Mouse (Mus musculus) MEL (cell line): Measurements from ENCODE around the gene Kirrel2. TPM values are rescaled to one million over a fixed set of nuclear protein-coding genes. Genes with fewer than 3 reads are reported as not detected.
A peak's percentile ranks its signal among the peaks of the same experiment; 100 is the strongest.
"Not testable (repeated sequence)": the region's sequence is repeated elsewhere in the genome, so short reads cannot be mapped to it uniquely, and the experiment has no call there.

Experiments used
- DNase-seq: peaks from one replicate; pipeline ENCODE4 v3.0.0; 2011; ENCODE audit warnings: low read depth, low spot score
- H3K27ac ChIP-seq: 2 replicates; pipeline ENCODE4 v1.5.1; 2012; ENCODE audit warnings: low read depth, mild to moderate bottlenecking, control low read depth, low read length, moderate library complexity; ENCODE audit not compliant: control insufficient read depth
- H3K27me3 ChIP-seq, 2 experiments: fragments of 150-350 bp in 1 of 2; sonication (generic) in 1 of 2; 2 replicates each; pipeline ENCODE4 v1.6.1; 2012; ENCODE audit warnings: low read length in 2 of 2, mild to moderate bottlenecking in 2 of 2, improper control_type of control experiment in 1 of 2, moderate library complexity in 1 of 2; ENCODE audit not compliant: insufficient read depth in 2 of 2, control insufficient read depth in 1 of 2
- H3K36me3 ChIP-seq, 2 experiments: 2 replicates each; pipeline ENCODE4 v1.6.1; 2012 to 2014; ENCODE audit warnings: low read length in 2 of 2, improper control_type of control experiment in 1 of 2, inconsistent platforms in 1 of 2, mild to moderate bottlenecking in 1 of 2; ENCODE audit not compliant: insufficient read depth in 2 of 2, control insufficient read depth in 1 of 2
- H3K4me1 ChIP-seq, 2 experiments: fragments of 150-350 bp in 1 of 2; sonication (generic) in 1 of 2; 2 replicates each; pipeline ENCODE4 v1.6.1; 2012; ENCODE audit warnings: low read length in 2 of 2, improper control_type of control experiment in 1 of 2, mild to moderate bottlenecking in 1 of 2; ENCODE audit not compliant: insufficient read depth in 2 of 2, control insufficient read depth in 1 of 2
- H3K4me3 ChIP-seq, 2 experiments: fragments of 150-350 bp in 1 of 2; sonication (generic) in 1 of 2; 2 replicates each; pipeline ENCODE4 v1.5.1; 2012; ENCODE audit warnings: low read depth in 2 of 2, low read length in 2 of 2, mild to moderate bottlenecking in 2 of 2, moderate library complexity in 2 of 2, control low read depth in 1 of 2, improper control_type of control experiment in 1 of 2; ENCODE audit not compliant: control insufficient read depth in 1 of 2, insufficient read depth in 1 of 2
- H3K79me2 ChIP-seq: 2 replicates; pipeline ENCODE4 v1.6.1; 2012; ENCODE audit warnings: mild to moderate bottlenecking, low read length, moderate library complexity; ENCODE audit not compliant: control insufficient read depth, poor library complexity, insufficient read depth
- H3K9ac ChIP-seq: 2 replicates; pipeline ENCODE4 v1.6.1; 2012; ENCODE audit warnings: low read depth, mild to moderate bottlenecking, control low read depth, low read length, moderate library complexity; ENCODE audit not compliant: control insufficient read depth, poor library complexity, severe bottlenecking
- H3K9me3 ChIP-seq: fragments of 150-350 bp; sonication (generic); replicated peaks from 2 replicates; pipeline ENCODE4 v1.6.1; 2012; ENCODE audit warnings: mild to moderate bottlenecking, low read length, improper control_type of control experiment, moderate library complexity; ENCODE audit not compliant: insufficient read depth
- BHLHE40 ChIP-seq: IDR thresholded peaks from 2 replicates; pipeline ENCODE4 v1.6.1; 2012; ENCODE audit warnings: low read depth, mild to moderate bottlenecking, inconsistent platforms, low read length, improper control_type of control experiment, borderline replicate concordance
- CHD1 ChIP-seq: IDR thresholded peaks from 2 replicates; pipeline ENCODE4 v1.6.1; 2012; ENCODE audit warnings: low read depth, mild to moderate bottlenecking, inconsistent platforms, low read length, improper control_type of control experiment
- CHD2 ChIP-seq: IDR thresholded peaks from 2 replicates; pipeline ENCODE4 v1.6.1; 2011; ENCODE audit warnings: low read length, improper control_type of control experiment
- CTCF ChIP-seq, 3 experiments: IDR thresholded peaks in 2 of 3; conservative IDR thresholded peaks in 1 of 3; 2 replicates each; pipeline ENCODE4 v1.5.1; 2011 to 2012; ENCODE audit warnings: low read length in 3 of 3, low read depth in 2 of 3, mild to moderate bottlenecking in 2 of 3, improper control_type of control experiment in 1 of 3, inconsistent platforms in 1 of 3, mixed read lengths in 1 of 3, moderate library complexity in 1 of 3; ENCODE audit not compliant: control insufficient read depth in 1 of 3, insufficient read depth in 1 of 3, poor library complexity in 1 of 3, severe bottlenecking in 1 of 3
- E2F4 ChIP-seq: IDR thresholded peaks from 2 replicates; pipeline ENCODE4 v1.6.1; 2011; ENCODE audit warnings: low read depth, low read length, improper control_type of control experiment, borderline replicate concordance
- MAFK ChIP-seq: IDR thresholded peaks from 2 replicates; pipeline ENCODE4 v1.6.1; 2011; ENCODE audit warnings: low read depth, mild to moderate bottlenecking, low read length, improper control_type of control experiment, borderline replicate concordance
- MAX ChIP-seq: IDR thresholded peaks from 2 replicates; pipeline ENCODE4 v1.6.1; 2011; ENCODE audit warnings: low read length, improper control_type of control experiment
- MAZ ChIP-seq: IDR thresholded peaks from 2 replicates; pipeline ENCODE4 v1.6.1; 2012; ENCODE audit warnings: low read depth, mild to moderate bottlenecking, inconsistent platforms, low read length, improper control_type of control experiment
- MEF2A ChIP-seq: IDR thresholded peaks from 2 replicates; pipeline ENCODE4 v1.6.1; 2014; ENCODE audit warnings: low read depth, mild to moderate bottlenecking, inconsistent platforms, low read length, improper control_type of control experiment; ENCODE audit not compliant: poor library complexity, insufficient replicate concordance, severe bottlenecking; ENCODE audit errors: extremely low read depth
- RAD21 ChIP-seq: IDR thresholded peaks from 2 replicates; pipeline ENCODE4 v1.6.1; 2011; ENCODE audit warnings: mild to moderate bottlenecking, low read depth, low read length, improper control_type of control experiment
- SMC3 ChIP-seq: IDR thresholded peaks from 2 replicates; pipeline ENCODE4 v1.6.1; 2011; ENCODE audit warnings: low read depth, low read length, improper control_type of control experiment
- TCF12 ChIP-seq: IDR thresholded peaks from 2 replicates; pipeline ENCODE4 v1.6.1; 2014; ENCODE audit warnings: low read depth, mild to moderate bottlenecking, inconsistent platforms, low read length, improper control_type of control experiment, moderate library complexity
- USF1 ChIP-seq: IDR thresholded peaks from 2 replicates; pipeline ENCODE4 v1.6.1; 2014; ENCODE audit warnings: low read depth, mild to moderate bottlenecking, inconsistent platforms, low read length, improper control_type of control experiment, moderate library complexity
- USF2 ChIP-seq, 2 experiments: IDR thresholded peaks; 2 replicates each; pipeline ENCODE4 v1.6.1; 2011 to 2012; ENCODE audit warnings: improper control_type of control experiment in 2 of 2, low read length in 2 of 2, borderline replicate concordance in 1 of 2, inconsistent platforms in 1 of 2, low read depth in 1 of 2, mild to moderate bottlenecking in 1 of 2; ENCODE audit not compliant: insufficient read depth in 1 of 2
- ZC3H11A ChIP-seq: IDR thresholded peaks from 2 replicates; pipeline ENCODE4 v1.6.1; 2012; ENCODE audit warnings: low read depth, mild to moderate bottlenecking, inconsistent platforms, low read length, improper control_type of control experiment
- ZMIZ1 ChIP-seq: IDR thresholded peaks from 2 replicates; pipeline ENCODE4 v1.6.1; 2012; ENCODE audit warnings: low read depth, mild to moderate bottlenecking, inconsistent platforms, low read length, improper control_type of control experiment, moderate library complexity
- ZNF384 ChIP-seq: IDR thresholded peaks from 2 replicates; pipeline ENCODE4 v1.6.1; 2012; ENCODE audit warnings: low read depth, mild to moderate bottlenecking, inconsistent platforms, low read length, improper control_type of control experiment
- polyA plus RNA-seq, 2 experiments: library from polyadenylated mRNA; stranded (reverse) in 1 of 2; unstranded in 1 of 2; fragments of >175 nt in 1 of 2; fragments of >200 nt in 1 of 2; gene quantifications; 2 replicates each; pipeline versions ENCODE4 v1.2.1 to v1.2.4; 2012; ENCODE audit warnings: low replicate concordance in 2 of 2, low read depth in 1 of 2; ENCODE audit not compliant: insufficient read length in 2 of 2, insufficient read depth in 1 of 2, missing spikeins in 1 of 2
- total RNA-seq: library from RNA; depleted of rRNA; stranded (reverse); fragments of 300-350 nt; gene quantifications from 2 replicates; pipeline ENCODE4 v1.2.3, GENCODE M21; 2012; rRNA removed

The Kirrel2 gene
- total RNA-seq (not detected in 2 replicates), polyA plus RNA-seq (not detected)

DNA sequence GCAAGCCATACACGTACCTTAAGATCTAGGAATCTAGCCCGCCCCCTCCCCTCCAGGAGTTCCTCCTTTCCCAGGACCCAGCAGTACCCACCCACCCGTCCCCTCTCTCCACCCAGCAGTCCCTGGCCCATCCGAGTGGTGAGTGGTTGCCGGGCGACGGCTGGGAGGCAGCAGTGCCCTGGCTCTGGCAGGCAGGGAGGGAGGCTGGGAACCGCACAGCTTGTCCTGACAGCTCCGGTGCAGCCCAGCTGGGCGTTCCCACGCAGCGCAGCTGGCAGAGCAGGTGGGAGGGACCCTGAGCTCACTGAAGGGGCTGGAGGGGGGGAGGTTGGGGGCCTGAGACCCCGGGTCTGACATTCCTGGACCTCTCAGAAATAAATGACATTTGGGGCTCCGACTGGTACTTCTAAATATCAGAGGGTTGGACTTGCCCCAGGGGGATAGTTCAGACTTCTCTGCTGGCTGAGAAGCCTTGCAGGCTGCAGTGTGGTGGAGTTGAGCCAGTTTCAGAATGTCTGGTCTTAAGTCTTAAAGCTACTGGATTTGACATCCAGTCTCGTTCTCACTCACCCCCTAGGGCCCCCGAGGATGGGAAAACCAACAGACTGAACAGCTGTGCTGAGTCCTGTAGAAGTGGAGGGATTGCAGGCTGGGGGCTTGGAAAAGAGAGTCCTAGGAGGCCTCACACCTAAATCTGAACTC, at the start of gene Kirrel2, which contains the start of gene Nphs1:
TSS of gene Kirrel2 (minus strand) at position 62 of the 702 bp plus-strand sequence.
TSS of gene Nphs1 (plus strand) at position 687 of the 702 bp plus-strand sequence.
- no peak within 1 kb of the TSS for H3K27ac ChIP-seq
- H3K9ac ChIP-seq = no peak within 1 kb of the TSS
- no peak within 1 kb of the TSS for H3K4me3 ChIP-seq
- no peaks in the 10 kb centered on the region; a peak in 2 of 4 replicates for H3K27me3 ChIP-seq
- no peaks in the 10 kb centered on the region for H3K9me3 ChIP-seq
- no peaks in the 10 kb centered on the region for H3K36me3 ChIP-seq
- H3K4me1 ChIP-seq = no peaks in the 10 kb centered on the region
- DNase-seq = no peak
- no peaks in the 10 kb centered on the region for H3K79me2 ChIP-seq
- no peak for TF ChIP-seq MAFK
- TF ChIP-seq MAX = no peak
- no peak for TF ChIP-seq USF1
- no peak for TF ChIP-seq ZNF384
- no peak for TF ChIP-seq BHLHE40
- no peak for TF ChIP-seq USF2 (IDR thresholded peaks at IDR 0.05; ENCODE audit: borderline replicate concordance in 1 of 2, insufficient read depth in 1 of 2, low read depth in 1 of 2, low read length in 2 of 2)
- TF ChIP-seq ZC3H11A = no peak
- no peak for TF ChIP-seq CHD2
- no peak for TF ChIP-seq TCF12
- TF ChIP-seq SMC3 = no peak
- no peak for TF ChIP-seq MAZ
- no peak for TF ChIP-seq RAD21
- TF ChIP-seq E2F4 = no peak
- TF ChIP-seq CHD1 = no peak
- no peak for TF ChIP-seq ZMIZ1
- no peak for TF ChIP-seq MEF2A

DNA sequence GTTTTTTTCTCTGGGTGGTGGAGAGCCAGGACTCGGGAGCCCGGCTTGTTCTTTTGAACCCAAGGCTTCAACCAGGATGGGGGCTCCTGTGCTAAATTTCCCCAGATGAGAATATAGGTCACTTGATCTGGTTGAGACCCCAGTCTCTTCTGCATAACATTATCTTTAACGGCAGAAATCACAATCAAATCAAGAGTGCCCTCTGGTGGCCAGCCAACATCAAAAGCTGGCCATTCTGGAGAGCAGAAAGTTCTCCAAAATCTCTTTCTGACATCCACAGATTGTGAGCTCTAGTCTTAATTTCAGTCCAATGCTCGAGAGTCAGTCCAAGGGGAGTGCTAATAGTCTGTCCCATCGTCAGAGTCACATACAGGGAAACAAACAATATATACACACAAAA, 43.7 kb upstream of the Kirrel2 start:
- H3K36me3 ChIP-seq, H3K79me2 ChIP-seq, H3K27ac ChIP-seq, H3K4me3 ChIP-seq, H3K27me3 ChIP-seq, H3K9me3 ChIP-seq, H3K9ac ChIP-seq, H3K4me1 ChIP-seq: not testable (repeated sequence)
- DNase-seq = peak; percentile 15
- TF ChIP-seq ZC3H11A (peak; percentile 30; the same call in 1 of the 2 replicates), CTCF (IDR thresholded peaks at IDR 0.05 in 2 of 3, conservative IDR thresholded peaks at IDR 0.05 in 1 of 3; ENCODE audit: control insufficient read depth in 1 of 3, insufficient read depth in 1 of 3, low read depth in 2 of 3, low read length in 3 of 3, poor library complexity in 1 of 3, severe bottlenecking in 1 of 3) (peak; percentile 30 to 52 (median 50); a peak in 5 of 6 replicates), RAD21 (peak; percentile 32), SMC3 (peak; percentile 46)

GRCm38 (mm10) chr7:30495506-30496042, 38.1 kb upstream of the Kirrel2 start:
- not testable (repeated sequence) for H3K79me2 ChIP-seq, H3K4me1 ChIP-seq, H3K9me3 ChIP-seq, H3K9ac ChIP-seq, H3K4me3 ChIP-seq, DNase-seq, H3K27ac ChIP-seq, H3K27me3 ChIP-seq, H3K36me3 ChIP-seq
